Mouse (Mus musculus): ENCODE measurements at regions not wholly inside any gene's neighbourhood (a gene's known extent, or its start where the extent isn't known, plus 50 kb on each side); places are given as distances from the start of the nearest gene placed in this dataset.

- DNase-seq (ENCODE audit: low read depth, low spot score): no peak
Observed at GRCm38 (mm10) chr2:105525111-105525610, 126.0 kb upstream of the Rcn1 start.

GRCm38 (mm10) chr2:105528535-105528934, 129.4 kb upstream of the Rcn1 start:
- no peak for DNase-seq (ENCODE audit: low read depth, low spot score)

- no peak for DNase-seq (ENCODE audit: low read depth, low spot score)
Observed at GRCm38 (mm10) chr2:105544099-105544498, 124.6 kb upstream of the Pax6 start.

DNA sequence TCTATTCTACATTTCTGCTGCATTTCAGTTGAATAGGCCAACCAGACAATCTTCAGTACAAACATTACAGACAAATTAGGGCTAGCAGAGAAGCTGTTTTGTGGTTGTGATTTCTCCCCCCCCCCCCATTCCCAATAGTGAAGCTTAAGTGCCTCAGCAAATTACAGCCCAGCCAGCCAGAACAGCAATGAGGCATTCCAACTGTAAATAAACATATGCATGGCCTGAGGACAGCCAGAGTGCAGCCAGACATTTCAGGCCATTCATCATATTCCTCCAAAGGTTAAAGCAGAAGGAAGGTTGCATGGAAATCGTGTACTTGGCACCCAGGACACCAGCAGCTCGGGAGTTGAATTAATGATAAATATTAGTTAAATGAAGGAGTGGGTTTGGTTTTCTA, 116.6 kb upstream of the Pax6 start:
- DNase-seq (ENCODE audit: low read depth, low spot score): no peak

GRCm38 (mm10) chr2:105586782-105587181, 81.9 kb upstream of the Pax6 start:
- peak; percentile 12 for DNase-seq (ENCODE audit: low read depth, low spot score)

DNA sequence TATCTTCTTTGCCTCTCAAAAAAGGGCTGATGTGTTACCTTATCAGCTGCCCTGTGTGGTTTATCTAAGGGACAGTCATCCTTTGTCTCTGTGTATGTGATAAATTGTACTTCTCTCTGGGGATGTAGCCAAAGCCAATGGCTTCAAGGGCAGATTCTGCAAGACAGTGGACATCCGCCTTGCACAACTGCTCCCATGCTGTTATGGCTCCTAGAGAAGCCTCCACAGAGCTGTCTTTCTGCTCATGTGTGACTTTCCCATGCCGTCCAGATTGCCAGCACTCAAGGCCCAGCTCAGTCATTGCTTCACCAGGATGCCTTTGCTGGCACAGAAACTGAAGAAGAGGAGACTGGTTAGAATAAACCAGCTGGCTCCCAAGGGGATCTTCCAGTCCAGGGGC, 74.6 kb upstream of the Pax6 start:
- DNase-seq (ENCODE audit: low read depth, low spot score): no peak

- DNase-seq (ENCODE audit: low read depth, low spot score): peak; percentile 45
Observed at GRCm38 (mm10) chr2:105604553-105605116, 64.1 kb upstream of the Pax6 start.

GRCm38 (mm10) chr2:105607969-105608538, 60.6 kb upstream of the Pax6 start:
- DNase-seq (ENCODE audit: low read depth, low spot score): peak; percentile 76

GRCm38 (mm10) chr2:105608756-105609155, 59.9 kb upstream of the Pax6 start:
- no peak for DNase-seq (ENCODE audit: low read depth, low spot score)

DNA sequence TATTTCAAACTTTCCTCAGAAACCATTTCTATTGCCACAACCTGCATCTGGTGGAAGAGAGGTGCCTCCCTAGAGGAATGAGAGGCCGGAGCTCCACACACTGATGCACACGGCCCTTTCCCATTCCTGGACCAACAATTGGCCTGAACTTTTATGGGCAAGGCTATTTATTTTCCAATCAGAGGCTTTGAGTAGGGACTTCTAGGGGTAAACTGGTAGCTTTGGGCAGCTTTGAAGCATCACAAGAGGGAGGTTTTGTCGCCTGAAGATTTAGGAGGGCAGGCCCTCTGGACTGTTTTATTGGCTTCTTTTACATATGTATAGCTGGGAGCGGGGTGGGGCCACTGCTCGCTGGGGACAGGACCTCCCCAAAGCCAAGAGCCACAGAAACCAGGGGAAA, 57.7 kb upstream of the Pax6 start:
- DNase-seq (ENCODE audit: low read depth, low spot score): no peak

DNA sequence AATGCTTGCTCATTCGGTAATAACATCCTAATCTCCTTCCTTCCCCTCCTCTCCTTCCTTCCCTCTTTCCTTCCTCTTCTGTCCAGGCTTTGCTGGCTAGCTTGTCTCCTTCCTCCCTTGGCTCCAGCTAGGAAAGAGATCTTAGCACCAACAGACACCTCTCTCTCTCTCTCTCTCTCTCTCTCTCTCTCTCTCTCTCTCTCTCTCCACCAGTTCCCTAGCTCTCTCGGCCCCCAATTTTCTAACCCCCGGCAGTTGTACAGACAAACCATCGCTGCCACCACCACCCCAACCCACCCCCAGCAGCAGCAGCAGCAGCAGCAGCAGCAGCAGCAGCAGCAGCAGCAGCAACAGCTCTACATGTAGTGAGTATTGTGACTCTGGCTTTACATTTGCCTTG, 57.0 kb upstream of the Pax6 start:
- DNase-seq (ENCODE audit: low read depth, low spot score): no peak

DNA sequence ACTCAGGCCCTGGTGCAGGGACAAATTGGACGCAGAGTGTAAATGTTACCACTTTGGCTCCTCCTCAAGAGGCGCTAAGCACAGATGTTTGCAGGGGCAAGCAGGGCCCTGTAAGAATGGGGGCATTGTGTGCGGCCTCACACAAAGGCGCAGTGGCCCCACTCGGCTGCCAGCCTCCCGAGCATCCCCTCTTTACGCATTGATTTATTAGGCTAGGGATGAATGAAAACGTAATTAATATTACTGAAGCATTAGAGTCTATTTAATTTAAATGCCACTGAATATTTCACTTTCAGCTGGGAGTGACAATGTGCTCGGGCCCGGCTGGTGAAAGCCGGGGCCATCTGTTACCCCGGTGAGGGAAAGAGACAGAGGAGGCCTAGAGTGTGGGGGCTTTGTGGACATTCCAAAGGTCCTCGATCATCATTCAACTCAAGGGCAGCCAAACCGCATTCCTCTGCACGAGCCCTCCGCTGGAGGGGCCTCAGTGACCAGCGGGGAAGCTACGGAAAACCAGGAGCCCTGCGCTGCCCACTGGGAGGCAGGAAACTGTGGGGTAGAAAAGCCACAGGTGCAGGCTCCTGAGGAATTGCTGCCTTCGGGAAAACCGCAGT, 56.5 kb upstream of the Pax6 start:
- peak; percentile 74 for DNase-seq (ENCODE audit: low read depth, low spot score)

DNA sequence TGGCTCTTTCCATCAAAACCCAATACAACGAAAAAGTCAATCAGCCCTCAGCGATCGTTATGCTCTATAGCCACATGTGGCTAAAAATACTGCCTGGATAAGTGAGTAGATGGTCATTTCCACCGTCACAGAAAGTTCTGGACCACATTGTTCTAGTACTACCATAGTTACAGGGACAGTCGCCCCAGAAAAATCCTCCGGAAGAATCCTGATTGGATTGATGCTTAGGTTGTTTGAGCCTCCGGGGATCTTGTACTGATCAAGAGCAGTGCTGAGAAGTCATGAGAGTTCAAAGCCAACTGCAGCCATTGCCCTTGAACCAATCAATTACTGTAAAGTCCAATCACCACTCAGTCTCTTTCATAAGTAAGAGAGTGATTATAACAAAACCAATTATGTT, 56.0 kb upstream of the Pax6 start:
- no peak for DNase-seq (ENCODE audit: low read depth, low spot score)

GRCm38 (mm10) chr2:105613243-105613642, 55.5 kb upstream of the Pax6 start:
- no peak for DNase-seq (ENCODE audit: low read depth, low spot score)

DNA sequence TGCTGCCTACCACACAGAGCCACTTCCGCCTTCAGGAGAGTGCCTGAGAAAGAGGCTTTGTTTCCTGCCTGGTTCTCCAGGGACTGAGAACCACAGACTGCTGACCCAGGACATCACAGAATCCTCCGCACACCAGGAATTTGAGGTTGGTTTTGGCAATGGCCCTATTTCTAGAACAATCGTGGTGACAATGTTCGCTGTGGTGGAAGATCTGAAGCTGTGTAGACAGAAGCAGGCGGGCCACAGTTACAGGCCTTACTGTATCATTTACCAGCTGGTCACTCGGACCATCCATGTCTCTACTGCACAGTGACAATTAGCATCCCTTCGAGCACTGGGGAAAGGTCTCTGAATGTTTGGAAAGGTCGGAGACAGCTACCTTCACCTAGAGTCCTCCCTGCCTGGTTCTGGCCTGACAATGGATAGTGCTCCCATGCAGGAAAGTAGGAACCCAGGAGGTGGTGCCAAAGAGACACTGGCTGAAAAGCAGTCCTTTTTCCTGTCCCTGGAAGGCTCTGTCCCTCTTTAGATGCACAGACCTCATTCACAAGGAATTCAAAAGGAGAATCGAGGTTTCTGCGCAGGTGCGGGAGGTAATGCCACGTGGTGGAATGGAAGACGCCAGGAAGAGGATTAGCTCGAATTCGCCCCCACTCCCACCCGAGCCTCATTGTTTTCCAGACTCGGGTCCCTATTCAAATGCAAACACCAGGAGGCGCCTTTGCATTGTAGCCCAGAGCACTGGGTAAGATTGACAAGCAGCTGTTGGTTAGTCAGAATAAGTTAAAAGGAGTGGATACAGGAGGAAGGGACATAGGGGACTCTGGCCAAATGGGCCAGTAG, 52.6 kb upstream of the Pax6 start:
- DNase-seq (ENCODE audit: low read depth, low spot score): peak; percentile 82
